Mouse (Mus musculus): ENCODE measurements around the gene Lamc1.

GRCm38 (mm10) chr1:153376446-153376845 lies 43.9 kb upstream of the Lamc1 start:
- no peak for TF ChIP-seq CTCF (IDR thresholded peaks at IDR 0.05)
- TF ChIP-seq EP300 (IDR thresholded peaks at IDR 0.05) = no peak
